Mouse (Mus musculus): Measurements from ENCODE around the gene Fuz. TPM values are rescaled to one million over a fixed set of nuclear protein-coding genes. Genes with fewer than 3 reads are reported as not detected.

Gene Fuz
- polyA plus RNA-seq, 1 experiment, result 27.5 TPM

- Histone ChIP-seq H3K27me3 (ENCODE audit: control insufficient read depth, insufficient read depth, low read length) (no peaks in the 10 kb centered on the region), H3K36me3 (ENCODE audit: control insufficient read depth, insufficient read depth, low read length) (peaks cover 30% of the 10 kb centered on the region), H3K27ac (ENCODE audit: insufficient read depth, low read depth, low read length) (no peak overlapping the region), H3K4me3 (ENCODE audit: low read depth, low read length) (no peak overlapping the region), H3K4me1 (ENCODE audit: control insufficient read depth, insufficient read depth, insufficient read length, low read length) (peaks cover 16% of the 10 kb centered on the region)
- TF ChIP-seq POLR2A (IDR thresholded peaks at IDR 0.05; ENCODE audit: low read depth, low read length) (no peak), CTCF (IDR thresholded peaks at IDR 0.05; ENCODE audit: extremely low read depth, insufficient read length, insufficient replicate concordance, low read depth, low read length) (no peak)
- 77% methylated on average over 8 of the region's 8 CpGs for WGBS
Measured at GRCm38 (mm10) chr7:44862434-44862833, 33.4 kb upstream of the Fuz start.

GRCm38 (mm10) chr7:44863210-44863609, 32.7 kb upstream of the Fuz start:
- WGBS, result 91% methylated on average over 14 of the region's 14 CpGs
- peaks cover 16% of the 10 kb centered on the region for H3K4me1 ChIP-seq (ENCODE audit: control insufficient read depth, insufficient read depth, insufficient read length, low read length)
- no peak overlapping the region for H3K27ac ChIP-seq (ENCODE audit: insufficient read depth, low read depth, low read length)
- no peak overlapping the region for H3K4me3 ChIP-seq (ENCODE audit: low read depth, low read length)
- no peak for TF ChIP-seq POLR2A (IDR thresholded peaks at IDR 0.05; ENCODE audit: low read depth, low read length)
- no peak for TF ChIP-seq CTCF (IDR thresholded peaks at IDR 0.05; ENCODE audit: extremely low read depth, insufficient read length, insufficient replicate concordance, low read depth, low read length)
- no peaks in the 10 kb centered on the region for H3K27me3 ChIP-seq (ENCODE audit: control insufficient read depth, insufficient read depth, low read length)
- peaks cover 30% of the 10 kb centered on the region for H3K36me3 ChIP-seq (ENCODE audit: control insufficient read depth, insufficient read depth, low read length)

- Histone ChIP-seq H3K36me3 (ENCODE audit: control insufficient read depth, insufficient read depth, low read length) (peaks cover 30% of the 10 kb centered on the region), H3K4me1 (ENCODE audit: control insufficient read depth, insufficient read depth, insufficient read length, low read length) (peaks cover 16% of the 10 kb centered on the region), H3K27me3 (ENCODE audit: control insufficient read depth, insufficient read depth, low read length) (no peaks in the 10 kb centered on the region), H3K4me3 (ENCODE audit: low read depth, low read length) (no peak overlapping the region), H3K27ac (ENCODE audit: insufficient read depth, low read depth, low read length) (no peak overlapping the region)
- WGBS, result 91% methylated on average over 11 of the region's 11 CpGs
- TF ChIP-seq POLR2A (IDR thresholded peaks at IDR 0.05; ENCODE audit: low read depth, low read length), result no peak
- no peak for TF ChIP-seq CTCF (IDR thresholded peaks at IDR 0.05; ENCODE audit: extremely low read depth, insufficient read length, insufficient replicate concordance, low read depth, low read length)
Measured at GRCm38 (mm10) chr7:44863982-44864494, 31.8 kb upstream of the Fuz start.

- Histone ChIP-seq H3K27ac (ENCODE audit: insufficient read depth, low read depth, low read length) (no peak overlapping the region), H3K4me3 (ENCODE audit: low read depth, low read length) (no peak overlapping the region), H3K27me3 (ENCODE audit: control insufficient read depth, insufficient read depth, low read length) (no peaks in the 10 kb centered on the region), H3K36me3 (ENCODE audit: control insufficient read depth, insufficient read depth, low read length) (peaks cover 30% of the 10 kb centered on the region), H3K4me1 (ENCODE audit: control insufficient read depth, insufficient read depth, insufficient read length, low read length) (peaks cover 16% of the 10 kb centered on the region)
- 79% methylated on average over 24 of the region's 24 CpGs for WGBS
- TF ChIP-seq CTCF (IDR thresholded peaks at IDR 0.05; ENCODE audit: extremely low read depth, insufficient read length, insufficient replicate concordance, low read depth, low read length) (no peak), POLR2A (IDR thresholded peaks at IDR 0.05; ENCODE audit: low read depth, low read length) (no peak)
Measured at GRCm38 (mm10) chr7:44864595-44865542, 31.0 kb upstream of the Fuz start.

GRCm38 (mm10) chr7:44866276-44867009, 29.4 kb upstream of the Fuz start:
- H3K4me3 ChIP-seq (ENCODE audit: low read depth, low read length), result no peak overlapping the region
- peaks cover 30% of the 10 kb centered on the region for H3K36me3 ChIP-seq (ENCODE audit: control insufficient read depth, insufficient read depth, low read length)
- 26% methylated on average over 15 of the region's 15 CpGs for WGBS
- no peak for TF ChIP-seq CTCF (IDR thresholded peaks at IDR 0.05; ENCODE audit: extremely low read depth, insufficient read length, insufficient replicate concordance, low read depth, low read length)
- TF ChIP-seq POLR2A (IDR thresholded peaks at IDR 0.05; ENCODE audit: low read depth, low read length), result no peak
- H3K27me3 ChIP-seq (ENCODE audit: control insufficient read depth, insufficient read depth, low read length), result no peaks in the 10 kb centered on the region
- H3K4me1 ChIP-seq (ENCODE audit: control insufficient read depth, insufficient read depth, insufficient read length, low read length), result peaks cover 16% of the 10 kb centered on the region
- H3K27ac ChIP-seq (ENCODE audit: insufficient read depth, low read depth, low read length), result no peak overlapping the region

- WGBS, result 74% methylated on average over 19 of the region's 19 CpGs
- no peak overlapping the region for H3K27ac ChIP-seq (ENCODE audit: insufficient read depth, low read depth, low read length)
- peaks cover 27% of the 10 kb centered on the region for H3K36me3 ChIP-seq (ENCODE audit: control insufficient read depth, insufficient read depth, low read length)
- peaks cover 16% of the 10 kb centered on the region for H3K4me1 ChIP-seq (ENCODE audit: control insufficient read depth, insufficient read depth, insufficient read length, low read length)
- H3K4me3 ChIP-seq (ENCODE audit: low read depth, low read length), result no peak overlapping the region
- no peak for TF ChIP-seq CTCF (IDR thresholded peaks at IDR 0.05; ENCODE audit: extremely low read depth, insufficient read length, insufficient replicate concordance, low read depth, low read length)
- no peak for TF ChIP-seq POLR2A (IDR thresholded peaks at IDR 0.05; ENCODE audit: low read depth, low read length)
- no peaks in the 10 kb centered on the region for H3K27me3 ChIP-seq (ENCODE audit: control insufficient read depth, insufficient read depth, low read length)
Measured at GRCm38 (mm10) chr7:44867010-44867702, 28.7 kb upstream of the Fuz start.
